Mouse (Mus musculus): Measurements from ENCODE around the gene Rnf43.

The Rnf43 gene

DNA sequence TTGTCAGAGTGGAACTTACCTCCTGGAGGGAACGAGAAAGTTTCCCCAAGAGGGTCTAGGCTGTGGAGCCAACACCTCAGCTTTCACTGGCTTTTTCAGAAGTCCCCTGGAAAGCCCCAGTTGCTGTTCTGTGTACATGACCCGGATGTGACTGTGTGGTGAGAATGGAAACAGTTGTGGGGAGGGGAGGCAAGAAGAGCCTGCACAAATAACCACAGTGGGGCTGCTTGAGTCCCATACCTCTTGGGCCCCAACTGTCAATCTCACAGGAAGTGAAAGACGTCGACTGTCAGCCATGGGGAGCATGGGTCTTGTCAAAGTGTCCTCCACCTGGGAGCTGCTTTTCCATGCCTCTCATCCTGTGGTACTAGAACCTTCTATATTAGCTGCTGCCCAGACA is 82.4 kb downstream of the Rnf43 start:
- DNase-seq (ENCODE audit: low read depth, low spot score) = no peak

DNA sequence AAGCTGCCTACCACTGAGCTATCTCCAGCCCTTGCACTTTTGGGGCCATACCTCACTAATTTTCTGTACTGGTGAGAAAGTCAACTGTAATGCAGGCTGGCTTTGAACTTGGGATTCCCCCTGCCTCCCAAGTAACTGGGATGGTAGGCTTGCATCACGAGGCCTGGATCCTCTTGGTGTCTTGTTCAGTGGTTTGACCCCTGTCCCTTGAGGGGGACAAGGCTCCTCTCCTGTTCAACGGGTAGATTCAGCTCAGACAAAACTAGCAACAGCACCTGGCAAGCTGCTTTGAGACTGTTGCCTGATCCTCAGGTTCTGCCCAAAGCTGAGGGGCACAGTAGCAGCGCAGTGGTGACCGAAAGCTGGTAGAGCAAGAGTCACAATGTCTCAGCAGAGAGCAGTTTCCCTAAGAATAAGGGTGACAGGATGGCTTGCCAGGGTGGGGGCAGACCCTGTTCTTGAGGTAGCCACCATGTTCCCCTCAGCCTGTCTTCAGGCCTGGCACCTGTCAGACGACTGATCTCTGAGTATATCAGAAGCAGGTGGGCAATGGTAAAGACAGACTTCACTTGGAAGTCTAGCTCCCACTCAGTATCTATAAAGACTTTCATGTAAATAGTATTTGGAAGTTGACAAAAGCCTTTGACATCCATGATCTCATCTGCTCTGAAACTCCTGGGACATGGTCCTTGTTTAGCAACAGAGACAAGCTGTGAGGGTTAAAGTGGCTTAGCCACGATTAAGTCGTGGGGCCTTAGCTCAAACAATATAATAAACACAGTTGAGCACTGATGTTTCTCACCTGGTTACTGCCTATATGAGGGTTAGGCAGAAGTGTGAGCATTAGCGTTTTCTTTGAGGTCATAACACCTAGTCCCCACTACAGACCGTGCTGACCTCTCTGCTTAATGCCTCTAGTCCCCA is 83.4 kb downstream of the Rnf43 start:
- no peak for DNase-seq (ENCODE audit: low read depth, low spot score)

DNA sequence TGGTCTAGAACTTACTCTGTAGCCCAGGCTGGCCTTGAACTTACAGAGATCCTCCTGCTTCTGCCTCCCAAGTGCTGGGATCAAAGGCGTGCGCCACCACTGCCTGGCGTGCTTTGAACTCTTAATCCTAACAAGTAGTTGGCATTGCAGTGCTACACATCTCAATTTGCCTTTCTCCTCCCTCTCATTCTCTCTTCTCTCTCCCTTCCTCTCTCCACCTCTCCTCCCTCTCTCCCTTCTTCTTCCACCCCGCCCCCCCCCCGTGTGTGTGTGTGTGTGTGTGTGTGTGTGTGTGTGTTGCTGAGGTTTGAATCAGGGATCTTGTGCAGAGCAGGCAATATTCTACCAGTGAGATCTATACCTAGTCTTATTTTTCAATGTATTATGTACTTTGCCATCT is 84.8 kb downstream of the Rnf43 start:
- no peak for DNase-seq (ENCODE audit: low read depth, low spot score)

DNA sequence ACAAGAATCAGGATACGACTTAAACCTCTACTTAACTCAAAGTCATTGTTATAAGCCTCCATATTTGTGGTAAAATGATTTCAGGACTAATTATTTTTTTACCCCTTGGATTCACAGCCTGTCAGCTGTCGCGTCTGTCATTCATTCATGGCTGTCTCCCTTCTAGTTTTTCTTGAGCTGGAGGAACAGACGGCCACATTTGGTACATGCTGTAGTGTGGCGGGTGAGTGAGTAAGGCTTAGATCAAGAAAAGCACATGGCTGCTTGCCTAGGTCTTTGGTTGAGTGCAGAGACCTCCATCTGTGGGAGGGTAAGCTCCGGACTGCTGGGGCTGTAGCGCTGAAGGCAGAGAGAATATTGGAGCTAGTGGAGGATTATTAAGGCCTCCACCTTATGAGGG is 85.2 kb downstream of the Rnf43 start:
- no peak for DNase-seq (ENCODE audit: low read depth, low spot score)

DNA sequence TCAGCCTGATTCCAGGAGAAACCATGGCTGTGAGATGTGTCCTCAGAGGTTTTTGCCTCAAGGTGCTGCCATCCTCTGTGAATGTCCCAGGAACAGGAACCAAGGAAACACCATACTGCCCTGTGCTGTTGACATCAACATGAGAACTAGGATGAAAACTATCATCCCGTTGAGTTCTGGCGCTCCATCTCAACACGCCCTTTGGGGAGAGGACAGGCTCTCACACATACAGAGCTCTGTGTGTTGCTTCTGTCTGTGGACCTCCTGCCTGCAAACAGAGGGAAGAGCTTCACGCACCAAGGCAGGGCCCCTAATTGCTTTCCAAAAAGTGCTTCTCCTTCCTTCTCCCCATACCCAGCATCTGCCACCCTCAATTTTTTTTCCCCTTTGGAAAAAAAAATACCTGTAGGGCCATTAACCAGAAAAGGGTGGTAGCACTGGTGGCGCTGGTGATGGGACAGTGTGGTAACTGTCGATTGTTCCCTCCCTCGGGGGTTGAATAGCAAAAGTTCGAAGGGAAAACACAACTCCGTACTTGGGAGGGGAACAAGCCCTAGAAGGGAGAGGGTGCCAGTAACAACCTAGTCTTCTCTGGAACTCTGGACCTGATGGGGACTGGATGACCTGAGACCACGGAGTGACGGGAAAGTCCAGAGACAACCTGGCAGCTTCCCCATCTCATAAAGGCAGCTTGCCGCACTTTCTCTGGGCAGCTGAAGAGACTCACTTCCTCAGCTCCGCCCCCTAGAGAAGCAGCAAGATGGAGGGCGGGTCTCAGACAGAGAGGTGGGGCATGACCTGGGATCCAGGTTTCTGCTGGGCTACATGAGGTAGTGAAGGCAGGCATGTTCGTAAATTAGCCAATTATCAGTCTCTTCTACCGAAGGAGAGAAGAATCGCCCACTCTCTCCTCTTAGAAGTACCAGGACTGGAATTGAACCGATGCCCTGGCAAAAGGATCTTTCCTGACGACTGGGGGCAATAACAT is 85.9 kb downstream of the Rnf43 start:
- no peak for DNase-seq (ENCODE audit: low read depth, low spot score)

DNA sequence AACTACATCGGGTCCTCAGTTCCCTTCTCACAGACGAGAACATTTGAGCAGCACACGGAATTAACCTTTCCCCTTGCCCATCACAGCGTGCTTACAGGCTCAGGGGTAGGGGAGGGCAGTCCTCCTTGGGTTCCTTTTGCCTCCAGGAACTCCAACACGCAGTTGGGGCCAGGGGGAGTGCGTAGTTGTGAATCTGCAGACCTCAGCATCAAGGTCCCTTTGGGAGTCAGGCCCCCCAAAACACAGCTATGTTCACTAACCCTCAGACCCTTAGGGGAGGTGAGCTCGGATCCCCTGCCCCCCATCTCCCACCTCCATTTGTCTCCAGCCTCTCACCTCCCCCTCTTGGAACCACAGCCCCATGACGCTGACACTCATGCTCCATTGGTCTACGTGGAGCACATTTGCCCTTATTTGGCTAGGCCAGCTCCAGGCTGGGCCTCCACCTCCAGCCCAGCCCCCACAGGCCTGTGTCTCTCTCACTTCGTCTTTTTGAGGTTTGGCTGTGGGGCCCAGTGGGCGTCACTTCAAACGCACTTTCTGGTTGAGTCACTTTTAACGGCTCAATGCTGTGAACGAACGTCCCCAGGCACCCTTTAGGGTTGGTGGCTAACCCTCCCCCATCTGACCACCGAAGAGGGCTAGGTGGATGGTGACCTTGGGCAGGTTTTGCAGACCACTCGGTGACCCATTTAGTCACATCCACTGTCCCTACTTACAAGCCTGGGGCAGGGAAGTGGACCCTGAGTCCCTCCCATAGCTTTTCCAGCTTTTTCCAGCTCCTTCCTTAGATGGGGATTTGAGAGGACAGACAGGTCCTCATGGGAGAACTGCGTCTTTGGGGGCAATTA is 86.9 kb downstream of the Rnf43 start:
- DNase-seq (ENCODE audit: low read depth, low spot score) = no peak

DNA sequence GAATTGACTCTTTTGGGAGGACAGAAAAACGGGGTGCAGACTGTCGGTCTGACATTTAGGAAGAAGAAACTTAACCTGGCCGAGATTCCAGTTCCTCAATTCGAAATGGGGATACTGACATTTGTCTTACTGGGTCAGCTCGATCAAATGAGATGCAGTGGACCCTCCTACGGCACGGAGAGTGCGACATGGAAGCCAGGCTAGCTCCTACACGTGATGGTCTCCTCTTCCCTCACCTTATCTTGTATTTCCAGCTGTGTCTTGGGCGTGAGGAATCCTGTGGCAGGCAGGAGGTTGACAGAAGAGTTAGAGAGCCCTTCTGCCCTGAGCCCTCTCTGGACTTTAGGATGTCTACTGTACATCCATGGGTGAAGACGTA is 87.5 kb downstream of the Rnf43 start:
- no peak for DNase-seq (ENCODE audit: low read depth, low spot score)

DNA sequence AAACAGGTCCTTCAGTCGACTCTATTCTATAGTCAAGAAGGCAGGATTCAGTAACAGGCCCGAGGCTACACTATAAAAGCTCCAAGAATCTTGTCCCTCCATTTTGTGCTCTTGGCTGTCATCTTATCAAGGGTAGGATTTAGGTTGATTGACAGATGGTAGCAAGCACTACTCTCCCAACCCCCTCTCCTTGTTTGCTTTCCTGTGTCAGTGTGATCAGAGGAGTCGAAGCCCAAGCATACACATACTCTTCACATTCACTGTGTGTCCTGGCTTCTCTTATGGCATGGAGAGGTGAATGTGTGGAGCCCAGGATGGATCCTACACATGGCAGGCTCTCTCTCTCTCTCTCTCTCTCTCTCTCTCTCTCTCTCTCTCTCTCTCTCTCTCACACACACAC is 88.0 kb downstream of the Rnf43 start:
- DNase-seq (ENCODE audit: low read depth, low spot score) = no peak

DNA sequence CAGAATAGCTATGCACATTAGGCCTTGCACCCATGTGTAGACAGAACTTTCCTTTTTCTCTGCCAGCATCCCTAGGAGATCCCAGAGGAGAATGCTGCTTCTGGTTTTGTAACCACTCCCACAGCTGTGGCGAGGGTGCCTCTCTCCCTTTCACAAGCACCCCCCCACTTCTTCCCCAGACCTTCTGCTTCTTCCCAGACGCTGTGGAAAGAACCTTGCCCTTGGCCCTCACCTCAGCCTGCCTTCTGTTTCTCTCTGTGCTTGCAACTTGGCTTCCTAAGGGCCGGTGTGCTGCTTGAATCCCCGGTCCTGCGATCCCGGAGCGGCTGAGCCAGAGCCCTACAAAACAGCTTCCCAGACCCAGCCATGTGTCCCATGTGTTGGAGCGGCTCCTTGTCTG is 88.5 kb downstream of the Rnf43 start:
- no peak for DNase-seq (ENCODE audit: low read depth, low spot score)

DNA sequence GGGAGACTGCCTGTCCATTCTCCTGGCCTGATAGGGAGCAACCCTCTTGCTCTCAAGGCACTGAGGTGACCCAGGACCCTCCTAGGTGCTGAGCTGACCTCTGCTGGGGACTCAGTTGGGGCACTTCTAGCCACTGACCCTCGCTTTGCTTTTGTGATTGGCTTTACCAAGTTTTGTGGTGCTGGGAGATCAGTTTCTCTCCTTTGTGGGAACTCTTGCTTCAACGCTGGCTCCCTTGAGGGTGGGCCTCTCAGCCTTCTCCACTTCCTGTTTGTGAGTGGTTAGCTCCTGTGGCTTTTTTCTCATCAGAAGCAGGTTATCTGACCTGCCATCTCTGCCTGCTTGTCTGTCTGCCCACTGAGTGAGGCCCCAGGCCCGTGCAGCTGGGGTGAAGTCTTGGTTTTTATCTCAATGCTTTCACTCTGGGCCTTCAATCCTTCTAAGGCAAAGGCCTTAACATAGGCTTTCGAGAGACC is 89.0 kb downstream of the Rnf43 start:
- DNase-seq (ENCODE audit: low read depth, low spot score) = no peak

DNA sequence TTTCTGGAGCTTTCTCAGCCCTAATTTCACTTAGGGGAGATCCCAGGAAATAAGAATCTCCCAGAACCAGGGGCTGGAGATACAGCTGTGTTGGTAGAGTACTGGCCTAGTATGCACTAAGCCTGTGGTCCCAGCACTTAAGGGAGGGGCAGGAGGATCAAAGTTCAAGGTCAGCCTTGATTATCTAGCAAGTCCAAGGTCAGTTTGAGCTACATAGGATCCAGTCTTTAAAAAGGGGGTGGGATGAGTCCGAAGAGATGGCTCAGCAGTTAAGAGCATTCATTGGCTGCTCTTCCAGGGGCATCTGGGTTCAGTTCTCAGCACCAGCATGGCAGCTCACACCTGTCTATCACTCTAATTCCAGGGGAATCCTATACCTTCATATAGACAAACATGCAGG is 89.8 kb downstream of the Rnf43 start:
- no peak for DNase-seq (ENCODE audit: low read depth, low spot score)

DNA sequence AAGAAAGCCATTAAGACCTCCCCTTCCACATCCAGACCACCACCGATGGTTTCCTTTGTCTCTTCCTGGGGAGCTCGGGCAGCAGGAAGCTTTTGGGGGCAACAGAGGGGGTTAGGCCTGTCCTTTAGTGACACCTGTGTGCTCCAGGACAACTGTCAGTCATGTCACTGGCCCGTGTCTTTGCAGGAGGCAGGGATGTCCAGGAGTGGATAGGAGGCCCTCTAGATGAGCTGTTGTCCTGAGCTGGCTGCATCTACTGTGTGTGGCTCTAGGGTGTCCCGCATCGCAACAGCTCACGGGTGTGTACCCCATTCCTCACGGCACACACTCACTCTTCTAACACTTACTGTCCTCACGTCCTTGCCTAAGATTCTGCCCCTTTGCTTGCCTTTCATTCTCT is 90.7 kb downstream of the Rnf43 start:
- no peak for DNase-seq (ENCODE audit: low read depth, low spot score)

DNA sequence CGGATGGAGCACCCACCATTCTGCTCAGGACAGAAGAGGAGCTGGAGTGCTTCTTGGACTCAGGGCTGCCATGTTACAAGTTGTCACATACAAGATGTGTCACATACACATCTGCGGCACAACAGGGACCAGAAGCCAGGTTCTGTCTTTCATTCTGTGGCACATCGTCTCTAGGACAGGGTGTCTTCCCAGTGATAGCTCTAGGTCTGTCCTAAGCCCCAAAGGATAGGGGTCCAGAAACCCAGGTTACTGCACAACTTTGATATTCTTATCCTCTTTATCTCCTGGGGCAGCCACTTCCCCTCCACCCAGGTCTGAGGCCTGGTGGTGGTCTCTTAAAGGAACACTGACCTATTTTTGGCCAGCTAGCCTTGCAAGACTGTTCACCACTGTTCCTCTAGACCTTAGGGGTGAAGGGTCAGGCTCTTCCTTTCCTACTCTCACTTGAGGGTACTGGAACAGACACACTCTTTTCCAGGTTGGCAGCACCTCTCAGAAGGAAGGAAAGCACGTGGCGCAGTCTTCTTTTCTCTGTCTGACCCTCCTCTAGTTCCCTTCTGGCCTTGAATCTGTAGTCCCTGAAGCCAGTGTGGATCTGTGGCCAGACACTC is 91.5 kb downstream of the Rnf43 start:
- no peak for DNase-seq (ENCODE audit: low read depth, low spot score)

DNA sequence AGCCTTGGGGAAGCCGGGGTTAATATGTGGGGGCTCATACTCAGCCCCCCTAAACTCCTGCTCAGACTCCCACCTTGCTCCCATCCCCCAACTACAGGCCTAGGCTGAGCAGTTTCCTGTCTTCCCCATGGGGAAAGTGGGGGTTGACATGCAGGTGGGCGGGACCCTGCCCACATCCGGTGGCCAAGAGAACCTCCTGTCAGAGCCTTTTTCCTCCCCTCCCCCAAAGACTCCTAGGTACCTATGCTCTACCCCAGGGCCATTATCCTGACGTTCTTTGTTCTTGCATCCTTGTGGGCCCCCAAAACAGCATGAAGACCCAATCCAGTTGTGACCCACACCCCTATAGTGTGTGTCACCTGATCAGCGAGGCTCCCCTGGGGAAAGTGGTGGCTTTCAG is 92.1 kb downstream of the Rnf43 start:
- no peak for DNase-seq (ENCODE audit: low read depth, low spot score)

DNA sequence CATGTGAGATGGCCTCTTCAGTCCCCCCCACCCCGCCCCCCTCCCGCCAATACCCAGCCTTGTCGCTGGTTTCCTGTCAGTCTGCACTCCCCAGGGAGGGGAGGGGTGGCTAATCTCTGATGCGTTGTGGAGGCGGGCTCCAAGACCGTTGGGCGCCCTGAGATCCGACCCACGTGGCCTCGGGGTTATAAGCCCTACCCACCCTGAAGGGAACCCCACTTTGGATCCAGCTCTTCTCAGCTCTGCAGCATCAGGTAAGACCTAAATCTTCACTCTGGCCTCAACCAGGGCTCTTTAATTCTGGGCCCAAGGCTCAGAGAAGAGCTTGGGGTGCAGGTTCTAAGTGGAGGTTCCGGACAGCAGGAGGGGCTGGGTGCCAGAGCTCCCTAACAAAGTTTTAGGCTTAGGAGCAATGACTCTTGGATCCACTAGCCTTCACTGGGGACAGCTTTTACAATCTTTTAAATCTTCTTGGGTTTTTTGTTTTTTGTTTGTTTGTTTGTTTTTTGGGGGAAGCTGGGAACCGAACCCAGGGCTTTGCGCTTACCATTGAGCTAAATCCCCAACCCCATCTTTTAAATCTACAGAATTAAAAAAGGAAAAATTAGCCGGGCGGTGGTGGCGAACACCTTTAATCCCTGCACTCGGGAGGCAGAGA is 93.0 kb downstream of the Rnf43 start:
- DNase-seq (ENCODE audit: low read depth, low spot score) = no peak

DNA sequence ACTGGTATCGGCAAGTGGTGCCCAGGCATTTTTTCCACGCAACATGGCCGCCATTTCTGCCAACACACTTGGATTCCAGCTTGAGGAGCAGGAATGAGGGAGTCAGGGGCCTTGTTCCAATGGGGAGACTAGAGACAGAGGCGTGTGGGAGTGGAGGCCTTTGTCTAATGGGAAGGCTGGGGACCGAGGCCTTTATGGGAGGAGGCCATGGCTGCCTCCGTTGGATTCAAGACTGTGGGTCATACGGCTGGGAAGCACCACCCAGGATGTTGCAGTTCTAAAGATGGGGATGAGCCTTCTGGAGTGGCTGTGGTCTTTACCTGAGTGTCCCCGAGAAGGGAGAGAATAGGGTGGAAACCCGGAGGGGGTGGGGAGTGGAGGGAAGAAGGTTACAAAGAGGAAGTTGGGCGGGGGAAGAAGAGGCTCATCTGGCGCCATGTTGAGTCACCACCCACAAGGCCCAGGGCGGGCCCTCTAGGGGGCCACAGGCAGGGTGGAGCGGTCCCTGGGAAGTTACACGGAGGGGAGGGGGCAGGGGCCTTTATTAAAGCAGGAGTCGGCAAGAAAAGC is 93.8 kb downstream of the Rnf43 start:
- DNase-seq (ENCODE audit: low read depth, low spot score) = no peak

DNA sequence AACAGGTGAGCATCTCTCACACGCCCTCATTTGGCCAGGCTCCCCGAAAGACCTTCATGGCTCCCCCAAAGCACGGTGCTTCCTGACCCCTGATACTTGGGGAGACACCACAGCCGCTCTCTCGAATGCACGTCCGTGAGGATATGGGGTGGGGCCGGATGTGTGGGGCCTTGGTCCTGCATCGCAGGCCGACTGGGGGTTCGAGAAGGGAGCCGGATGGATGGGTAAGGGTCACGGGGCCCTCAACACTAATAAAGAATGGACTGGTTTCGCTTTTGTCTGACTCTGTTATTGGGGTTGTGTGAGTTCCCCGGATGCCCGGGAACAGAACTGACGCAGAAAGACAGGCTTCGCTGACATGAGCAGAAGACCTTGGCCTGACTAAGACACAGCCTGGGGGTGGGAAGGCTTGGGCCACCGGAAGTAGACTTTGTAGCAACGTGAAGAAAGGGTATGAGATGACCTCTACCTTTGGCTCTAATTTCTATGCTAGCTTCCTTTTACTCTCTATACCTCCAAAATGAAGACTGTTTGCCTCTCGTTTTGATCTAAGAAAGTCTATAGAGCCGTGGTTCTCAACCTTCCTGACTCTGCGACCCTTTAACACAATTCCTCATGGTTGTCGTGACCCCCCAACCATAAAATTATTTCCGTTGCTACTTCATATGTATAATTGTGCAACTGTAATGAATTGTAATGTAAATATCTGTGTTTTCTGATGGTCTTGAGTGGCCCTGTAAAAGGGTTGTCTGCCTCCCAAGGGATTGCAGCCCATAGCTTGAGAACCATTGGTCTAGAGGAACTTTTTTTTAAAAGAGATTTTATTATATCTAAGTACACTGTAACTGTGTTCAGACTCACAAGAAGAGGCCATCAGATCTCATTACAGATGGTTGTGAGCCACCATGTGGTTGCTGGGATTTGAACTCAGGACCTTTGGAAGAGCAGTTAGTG is 94.8 kb downstream of the Rnf43 start:
- no peak for DNase-seq (ENCODE audit: low read depth, low spot score)

DNA sequence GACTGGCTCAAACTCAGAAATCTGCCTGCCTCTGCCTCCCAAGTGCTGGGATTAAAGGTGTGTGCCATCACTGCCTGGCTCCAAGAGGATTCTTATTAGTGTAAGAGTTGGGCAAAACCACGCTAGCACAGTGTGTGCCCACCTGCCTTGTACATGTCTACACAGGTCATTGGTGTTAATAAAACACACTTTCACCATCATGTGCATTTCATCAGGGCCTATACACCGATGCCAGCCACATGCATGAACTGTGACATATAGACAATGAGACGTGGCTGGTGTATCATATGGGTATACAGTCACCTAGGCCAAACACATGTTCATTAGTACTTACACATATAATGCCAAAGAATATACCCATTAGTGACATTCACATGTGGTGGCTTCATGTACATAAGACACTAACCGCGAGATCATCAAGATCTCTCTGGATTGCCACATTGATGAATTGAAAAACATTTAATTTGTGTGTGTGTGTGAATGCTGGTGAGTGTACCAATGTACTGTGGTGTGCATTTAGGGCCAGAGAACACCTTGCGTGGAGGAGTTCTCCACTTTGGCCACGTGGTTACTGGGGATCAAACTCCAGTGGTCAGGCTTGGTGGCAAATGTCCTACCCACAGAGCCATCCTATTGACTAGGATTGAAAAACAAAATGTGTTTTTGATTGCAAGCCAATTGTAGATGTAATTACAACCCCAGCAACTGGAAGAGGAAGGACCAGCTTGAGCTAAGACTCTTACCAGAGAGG is 95.8 kb downstream of the Rnf43 start:
- no peak for DNase-seq (ENCODE audit: low read depth, low spot score)

Measured in forelimb bud, embryonic 11.5 days (tissue).